Mouse (Mus musculus) kidney, postnatal 4 days (tissue): ENCODE data around the gene Ocln.

Source experiments
- DNase-seq, 2 experiments: peaks; one replicate each; pipeline ENCODE4 v3.0.0; 2021; ENCODE audit warnings: mixed read lengths in 2 of 2

Ocln gene

GRCm38 (mm10) chr13:100552369-100553041 lies at the start of gene Ocln:
Gene Ocln, minus strand, starts transcription at chr13:100552718.
- peak; percentile 74 to 85 for DNase-seq

DNA sequence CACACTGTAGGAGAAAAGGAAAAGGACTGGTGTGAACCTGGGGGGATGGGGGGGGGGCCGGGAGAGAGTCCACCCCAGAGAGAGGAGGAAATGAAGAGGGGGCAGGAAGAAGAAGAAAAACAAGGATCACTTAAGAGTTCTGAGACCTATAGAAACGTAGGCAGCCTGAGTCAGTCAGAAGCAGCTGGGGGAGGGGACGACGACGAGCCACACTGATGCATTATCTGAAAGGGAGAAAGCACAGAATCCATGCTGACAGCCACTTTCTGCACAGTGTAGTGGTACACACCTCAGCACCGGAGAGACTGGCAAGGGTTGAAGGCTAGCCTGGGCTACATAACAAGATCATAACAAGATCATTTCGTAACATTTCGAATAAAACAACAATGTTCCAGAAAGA lies 48.5 kb upstream of the Ocln start:
- no peak for DNase-seq

- no peak for DNase-seq
Measured at GRCm38 (mm10) chr13:100600317-100600716, 47.8 kb upstream of the Ocln start.

DNA sequence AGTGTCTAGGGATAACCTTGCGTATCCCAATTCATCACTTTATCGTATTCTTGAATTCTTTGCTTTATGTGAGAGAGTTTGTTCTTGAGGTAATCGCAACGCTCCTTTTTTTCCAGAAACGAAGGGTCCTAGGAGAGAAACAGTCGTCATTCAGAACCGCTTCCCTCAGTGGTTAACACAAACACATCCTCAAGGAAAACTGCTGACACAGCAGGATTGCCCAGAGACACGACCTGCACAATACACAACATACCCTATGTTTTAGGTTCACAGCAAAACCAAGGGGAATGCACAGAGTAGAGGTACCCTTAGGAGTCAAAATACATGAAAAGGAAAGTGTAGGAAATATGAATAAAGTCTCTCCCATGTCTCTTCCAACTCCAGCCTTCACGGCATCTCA lies 44.8 kb upstream of the Ocln start:
- DNase-seq = no peak

DNA sequence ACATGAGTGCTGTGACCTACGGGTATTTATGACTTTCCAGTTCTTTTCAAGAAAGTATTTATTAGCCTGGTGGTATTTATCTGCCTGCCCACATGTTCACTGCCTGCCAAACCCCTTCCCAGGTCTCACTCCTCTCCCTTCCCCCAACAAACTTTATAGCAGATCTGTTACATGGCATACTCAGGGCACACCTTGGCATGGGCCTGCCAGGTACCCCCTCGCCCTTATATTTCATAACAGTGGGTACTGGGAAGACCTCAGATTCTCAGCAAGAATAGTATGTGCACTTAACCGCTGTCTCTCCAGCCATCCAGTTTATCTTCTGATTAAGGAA lies 43.0 kb upstream of the Ocln start:
- DNase-seq = no peak

- no peak for DNase-seq
Measured at GRCm38 (mm10) chr13:100594838-100595551, 42.5 kb upstream of the Ocln start.

GRCm38 (mm10) chr13:100594041-100594792 lies 41.7 kb upstream of the Ocln start:
- DNase-seq = peak; percentile 34 to 50

- no peak for DNase-seq
Measured at GRCm38 (mm10) chr13:100588646-100589045, 36.1 kb upstream of the Ocln start.

DNA sequence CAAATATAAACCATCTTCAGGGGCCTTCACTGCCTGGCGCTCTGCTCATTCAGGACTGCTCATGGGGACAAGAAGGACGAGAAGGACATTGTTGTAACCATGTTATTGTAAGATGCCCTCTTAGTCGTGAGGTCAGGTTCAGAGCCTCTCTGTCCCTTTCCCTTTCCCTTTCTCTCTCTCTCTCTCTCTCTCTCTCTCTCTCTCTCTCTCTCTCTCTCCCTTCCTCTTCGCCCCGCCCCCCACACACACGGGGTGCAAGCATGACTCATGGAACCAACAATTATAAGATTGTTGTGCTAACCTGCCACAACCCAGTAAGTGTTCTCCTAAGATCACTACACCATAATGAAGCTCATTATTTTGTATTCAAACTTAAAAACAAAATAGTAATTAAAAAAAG lies 29.6 kb upstream of the Ocln start:
- no peak for DNase-seq

DNA sequence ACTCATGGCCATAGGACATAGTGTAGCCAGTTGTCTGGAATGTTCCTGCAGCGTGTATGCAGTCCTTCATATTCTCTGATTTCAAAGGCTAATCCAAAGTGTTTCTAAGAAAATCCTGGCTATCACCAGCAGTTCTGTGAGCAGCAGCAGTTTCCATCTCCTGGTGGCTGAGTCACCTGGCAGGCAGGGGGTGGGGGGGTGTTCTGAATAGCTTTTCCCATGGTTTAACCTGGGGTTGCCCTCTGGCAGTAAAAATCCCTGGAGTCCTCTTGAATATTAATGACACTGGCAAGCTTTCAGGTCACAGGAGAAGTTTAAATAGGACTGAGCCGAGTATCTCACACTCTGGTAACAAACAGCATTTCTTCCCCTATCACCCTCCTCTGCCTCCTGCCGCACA lies 29.2 kb upstream of the Ocln start:
- DNase-seq = peak; percentile 41 to 59

- no peak for DNase-seq
Measured at GRCm38 (mm10) chr13:100579951-100580350, 27.4 kb upstream of the Ocln start.

GRCm38 (mm10) chr13:100579220-100579619 lies 26.7 kb upstream of the Ocln start:
- no peak for DNase-seq

- no peak for DNase-seq
Measured at GRCm38 (mm10) chr13:100575950-100576349, 23.4 kb upstream of the Ocln start.

GRCm38 (mm10) chr13:100570713-100571112 lies 18.2 kb upstream of the Ocln start:
- no peak for DNase-seq

DNA sequence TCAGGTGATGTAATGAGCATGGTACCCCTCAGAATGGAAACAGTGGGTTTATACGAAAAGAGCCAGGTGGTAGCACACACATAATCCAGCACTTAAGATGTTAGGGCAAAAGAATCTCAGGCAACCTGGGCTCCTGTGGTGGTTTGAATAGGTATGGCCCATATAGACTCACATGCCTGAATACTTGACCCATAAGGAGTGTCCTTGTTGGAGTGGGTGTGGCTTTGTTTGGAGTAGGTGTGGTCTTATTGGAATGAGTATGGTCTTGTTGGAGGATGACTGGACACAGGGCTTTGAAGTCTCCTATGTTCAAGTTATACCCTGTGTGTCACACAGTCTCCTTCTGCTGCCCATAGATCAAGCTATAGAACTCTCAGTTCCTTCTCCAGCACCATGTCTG lies 15.8 kb upstream of the Ocln start:
- DNase-seq = no peak

GRCm38 (mm10) chr13:100559449-100559848 lies 6.9 kb upstream of the Ocln start:
- no peak for DNase-seq

- DNase-seq = no peak
Measured at GRCm38 (mm10) chr13:100557011-100557410, 4.5 kb upstream of the Ocln start.

- DNase-seq = no peak
Measured at GRCm38 (mm10) chr13:100553042-100553437, 522 bp upstream of the Ocln start.

DNA sequence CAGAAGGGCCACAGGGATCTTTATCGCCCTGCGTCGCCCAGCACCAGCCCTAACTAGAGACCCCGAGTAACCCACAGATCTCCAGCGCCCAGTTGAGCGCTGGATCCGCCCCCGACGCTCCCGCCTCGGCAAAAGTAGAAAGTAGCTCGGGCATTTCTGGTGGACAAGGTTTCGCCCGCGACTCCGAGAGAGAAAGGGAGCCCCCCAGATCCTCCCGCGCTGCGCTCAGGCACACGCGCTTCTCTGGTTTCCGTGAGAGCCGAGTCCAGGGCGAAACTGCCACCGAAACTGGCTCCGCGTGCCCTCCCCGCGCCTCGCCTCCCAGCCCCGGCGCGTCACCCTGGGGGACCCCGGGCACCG lies 529 bp downstream of the Ocln start:
- no peak for DNase-seq

DNA sequence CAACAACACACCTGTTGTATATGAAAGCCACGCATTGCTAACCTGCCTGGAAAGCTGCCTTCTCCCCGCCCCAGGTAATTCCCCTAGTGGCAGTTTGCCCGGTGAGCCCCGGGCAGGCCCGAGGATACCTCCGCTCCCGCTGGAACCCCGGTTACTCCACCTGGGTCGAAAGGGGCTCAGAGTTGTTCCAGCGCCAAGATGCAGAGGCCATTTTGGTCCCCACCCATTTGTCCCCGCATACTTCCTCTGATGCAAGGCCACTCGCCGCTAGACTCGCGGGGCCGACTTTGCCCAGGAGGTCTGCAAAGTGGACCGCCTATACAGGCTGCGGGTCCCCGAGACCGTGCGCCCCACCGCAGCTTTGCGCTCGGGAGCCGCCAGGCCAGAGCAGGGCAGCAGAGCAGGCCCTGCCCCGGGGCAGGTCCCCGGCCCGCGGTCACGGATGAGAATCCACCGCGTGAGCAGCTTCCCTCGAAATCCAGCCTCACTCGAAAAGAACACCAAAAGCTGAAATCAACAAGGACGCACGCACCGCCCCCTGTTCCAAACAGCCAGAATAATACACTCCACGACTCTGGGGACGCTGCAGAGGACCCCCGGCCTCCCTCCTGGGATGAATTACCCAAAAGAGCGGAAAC lies 1.0 kb downstream of the Ocln start:
- peak; percentile 38 to 55 for DNase-seq

DNA sequence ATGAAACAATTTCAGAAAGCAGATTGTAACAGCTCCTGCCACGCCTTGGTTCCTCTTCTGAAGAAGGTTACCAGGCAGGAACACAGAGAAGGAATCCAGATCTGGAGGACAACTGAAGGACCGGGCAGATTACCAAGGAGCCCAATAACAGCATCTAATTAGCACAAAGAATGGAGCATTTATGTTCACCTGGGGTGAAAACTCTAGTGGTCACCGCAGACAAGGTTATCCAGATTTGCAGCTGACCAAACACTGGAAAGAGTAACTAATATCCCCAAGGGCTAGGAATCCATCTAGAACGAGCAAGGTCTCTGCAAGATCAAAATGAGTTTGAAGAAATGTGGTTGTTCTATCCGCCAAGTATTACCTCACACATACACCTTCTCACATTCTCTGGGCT lies 5.2 kb downstream of the Ocln start:
- DNase-seq = no peak

DNA sequence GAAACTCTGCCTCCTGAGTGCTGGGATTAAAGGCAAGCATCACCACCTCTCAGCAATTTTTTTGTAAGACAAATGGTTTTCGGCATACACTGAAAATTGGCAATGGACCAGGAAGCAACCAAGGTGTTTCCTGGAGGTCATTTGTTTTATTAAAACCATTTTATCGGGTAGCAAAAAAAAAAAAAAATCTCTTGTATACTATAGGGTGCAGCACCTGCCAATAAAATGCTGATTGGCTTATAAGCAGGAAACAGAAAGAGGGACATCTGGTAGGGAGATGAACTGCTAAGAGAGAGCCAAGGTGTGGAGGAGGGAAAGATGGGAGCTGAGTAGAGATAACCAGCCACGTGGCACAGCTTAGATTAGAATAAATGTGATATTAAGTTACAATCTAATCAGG lies 7.0 kb downstream of the Ocln start:
- DNase-seq = no peak

DNA sequence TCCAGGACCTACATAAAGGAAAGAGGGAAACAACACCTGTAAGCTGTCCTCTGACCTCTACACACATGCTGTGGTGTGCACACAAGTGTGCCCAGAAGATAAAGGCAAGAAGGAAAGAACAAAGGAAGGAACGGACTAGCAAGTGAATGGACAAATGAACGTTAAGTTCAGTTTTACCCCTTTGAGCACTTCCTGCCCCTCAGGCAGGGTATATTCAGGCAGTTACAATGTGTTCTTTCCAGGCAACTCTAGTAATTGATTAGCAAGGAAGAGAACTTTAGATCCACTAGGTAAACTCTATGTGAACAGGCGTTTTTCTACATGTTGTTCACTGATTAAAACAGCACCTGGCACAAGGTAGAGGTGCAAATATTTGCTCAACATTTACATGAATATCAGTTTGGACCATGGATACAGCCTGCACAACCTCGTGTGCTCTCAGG lies 8.3 kb downstream of the Ocln start:
- no peak for DNase-seq
